Mouse (Mus musculus) ES-Bruce4 (cell line): ENCODE measurements at regions not wholly inside any gene's neighbourhood (a gene's known extent, or its start where the extent isn't known, plus 50 kb on each side); places are given as distances from the start of the nearest gene placed in this dataset.

Source experiments
- CTCF ChIP-seq: IDR thresholded peaks from one replicate; pipeline ENCODE4 v1.8.1; 2011; ENCODE audit warnings: low read depth, low read length
- POLR2A ChIP-seq: IDR thresholded peaks from one replicate; pipeline ENCODE4 v1.8.1; 2011; ENCODE audit warnings: low read length; ENCODE audit not compliant: insufficient read depth

DNA sequence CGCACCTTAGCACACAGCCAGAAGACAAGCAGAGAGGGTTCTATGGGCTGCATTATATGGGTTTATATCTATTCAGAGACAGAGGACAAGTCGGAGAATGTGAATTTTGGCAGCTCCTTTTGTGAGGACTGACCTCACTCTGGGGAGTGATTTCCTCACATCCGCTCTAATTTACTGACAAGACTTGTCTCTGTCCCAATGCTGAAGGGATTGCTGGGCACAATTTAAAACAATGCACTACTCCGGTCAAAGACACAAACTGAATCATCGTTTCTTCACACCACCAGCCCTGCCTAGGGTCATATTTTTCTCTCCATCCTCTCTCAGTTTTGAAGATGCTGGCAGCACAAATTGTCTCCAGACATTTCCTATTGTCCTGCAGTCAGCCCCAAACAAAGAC, 438.2 kb upstream of the Gm10131 start:
- TF ChIP-seq CTCF (no peak), POLR2A (no peak)
